Mouse (Mus musculus): ENCODE results near the gene Gm8453. TPM values are rescaled to one million over a fixed set of nuclear protein-coding genes. Genes with fewer than 3 reads are reported as not detected.
"Not testable (repeated sequence)": the region's sequence is repeated elsewhere in the genome, so short reads cannot be mapped to it uniquely, and the experiment has no call there.

The Gm8453 gene
- not detected for total RNA-seq (2021)

DNA sequence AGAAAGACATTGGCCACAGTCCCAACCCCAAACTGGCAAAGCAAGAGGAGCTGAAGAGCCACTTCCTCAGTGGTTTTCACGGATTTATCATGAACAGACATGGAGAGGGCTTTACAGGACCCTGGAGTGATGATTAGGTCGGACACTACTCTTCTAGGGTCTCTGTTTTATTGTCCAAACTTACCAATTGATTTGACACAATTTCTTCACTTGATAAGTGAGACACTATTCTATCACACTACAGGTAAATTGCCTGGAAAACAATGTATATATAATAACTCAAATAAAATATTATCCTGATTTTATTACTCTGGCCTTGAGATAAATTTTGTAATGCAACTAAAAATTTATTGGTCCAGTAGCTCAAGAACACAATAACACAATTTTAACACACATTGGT, at the start of gene Gm8453:
Gene Gm8453, minus strand, starts transcription at position 101 of the 400 bp plus-strand sequence.
- intact Hi-C loops (cut with DNase I); DNase-seq: not testable (repeated sequence)

DNA sequence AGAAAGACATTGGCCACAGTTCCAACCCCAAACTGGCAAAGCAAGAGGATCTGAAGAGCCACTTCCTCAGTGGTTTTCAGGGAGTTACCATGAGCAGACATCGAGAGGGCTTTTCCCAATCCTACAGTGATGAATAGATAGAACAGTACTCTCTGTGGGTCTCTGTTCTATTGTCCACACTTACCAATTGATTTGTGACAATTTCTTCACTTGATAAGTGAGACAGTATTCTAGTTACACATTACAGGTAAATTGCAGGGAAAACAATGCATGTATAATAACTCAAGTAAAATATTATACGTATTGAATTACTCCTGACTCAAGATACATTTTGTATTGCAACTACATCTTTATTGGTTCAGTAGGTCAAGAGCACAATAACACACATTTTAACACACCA, 28.1 kb downstream of the Gm8453 start, which contains the start of gene Gm8653:
Gene Gm8653, minus strand, starts transcription at position 101 of the 400 bp plus-strand sequence.
- intact Hi-C loops (cut with DNase I); DNase-seq: not testable (repeated sequence)

DNA sequence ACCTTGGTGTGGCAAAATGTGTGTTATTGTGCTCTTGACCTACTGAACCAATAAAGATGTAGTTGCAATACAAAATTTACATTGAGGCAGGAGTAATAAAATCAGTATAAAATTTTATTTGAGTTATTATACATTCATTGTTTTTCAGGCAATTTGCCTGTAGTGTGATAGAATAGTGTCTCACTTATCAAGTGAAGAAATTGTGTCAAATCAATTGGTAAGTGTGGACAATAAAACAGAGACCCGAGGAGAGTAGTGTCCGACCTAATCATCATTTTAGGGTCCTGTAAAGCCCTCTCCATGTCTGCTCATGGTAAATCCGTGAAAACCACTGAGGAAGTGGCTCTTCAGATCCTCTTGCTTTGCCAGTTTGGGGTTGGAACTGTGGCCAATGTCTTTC, 40.2 kb downstream of the Gm8453 start, which contains the start of gene Vmn1r143:
Gene Vmn1r143, plus strand, starts transcription at position 301 of the 400 bp plus-strand sequence.
- intact Hi-C loops (cut with DNase I); DNase-seq: not testable (repeated sequence)

Other genes starting within 250 kb of the Gm8453 start
- gene Vmn1r137, start 234.9 kb downstream of the Gm8453 start, total RNA-seq (2021), result not detected
- gene Vmn1r138, start 200.6 kb downstream of the Gm8453 start, total RNA-seq (2021), result not detected
- not detected for gene Gm6176, start 173.2 kb downstream of the Gm8453 start, total RNA-seq (2021)
- not detected for gene Vmn1r139, start 160.4 kb downstream of the Gm8453 start, total RNA-seq (2021)
- gene Gm16451, start 111.2 kb downstream of the Gm8453 start, total RNA-seq (2021), result not detected
- gene Gm10666, start 94.7 kb downstream of the Gm8453 start, total RNA-seq (2021), result not detected
- not detected for gene Vmn1r142, start 65.4 kb downstream of the Gm8453 start, total RNA-seq (2021)
- gene Vmn1r143, start 40.1 kb downstream of the Gm8453 start, total RNA-seq (2021), result not detected
- not detected for gene Gm8653, start 28.2 kb downstream of the Gm8453 start, total RNA-seq (2021)
- gene Gm4187, start 100.2 kb upstream of the Gm8453 start, total RNA-seq (2021), result not detected
- not detected for gene Gm8660, start 141.6 kb upstream of the Gm8453 start, total RNA-seq (2021)
- gene Vmn1r148, start 184.1 kb upstream of the Gm8453 start, total RNA-seq (2021), result not detected
- not detected for gene Vmn1r149, start 208.7 kb upstream of the Gm8453 start, total RNA-seq (2021)
- not detected for gene Gm10665, start 234.6 kb upstream of the Gm8453 start, total RNA-seq (2021)